Mouse (Mus musculus) liver, adult 2 months (tissue): ENCODE measurements around the gene Rnf135. TPM values are rescaled to one million over a fixed set of nuclear protein-coding genes. Genes with fewer than 3 reads are reported as not detected.

Experiments used
- DNase-seq: peaks from one replicate; pipeline ENCODE4 v3.0.0-alpha.2; 2011; ENCODE audit warnings: low read depth, low spot score; ENCODE audit errors: extremely low read depth
- H3K27ac ChIP-seq: fragments of 200-500 bp; replicated peaks from 2 replicates; pipeline ENCODE4 v1.5.1; 2012; ENCODE audit warnings: low read depth, mild to moderate bottlenecking, control low read depth, inconsistent platforms, low read length; ENCODE audit not compliant: insufficient read depth
- H3K27me3 ChIP-seq: fragments of 200-500 bp; 2 replicates; pipeline ENCODE4 v1.6.1; 2012; ENCODE audit warnings: mild to moderate bottlenecking, moderate library complexity, low read length, inconsistent platforms; ENCODE audit not compliant: control insufficient read depth, insufficient read depth
- H3K36me3 ChIP-seq: fragments of 200-500 bp; 2 replicates; pipeline ENCODE4 v1.6.1; 2012; ENCODE audit warnings: low read length, inconsistent platforms; ENCODE audit not compliant: control insufficient read depth, insufficient read depth
- H3K4me1 ChIP-seq: fragments of 200-500 bp; 2 replicates; pipeline ENCODE4 v1.6.1; 2011; ENCODE audit warnings: low read length; ENCODE audit not compliant: control insufficient read depth, insufficient read depth
- H3K4me3 ChIP-seq: fragments of 200-500 bp; 2 replicates; pipeline ENCODE4 v1.5.1; 2011; ENCODE audit warnings: low read depth, mild to moderate bottlenecking, control low read depth, low read length, moderate library complexity; ENCODE audit not compliant: insufficient read depth
- H3K79me2 ChIP-seq: fragments of 200-500 bp; 2 replicates; pipeline ENCODE4 v1.6.1; 2012; ENCODE audit warnings: inconsistent platforms, mild to moderate bottlenecking, low read length, moderate library complexity; ENCODE audit not compliant: control insufficient read depth, insufficient read depth
- H3K9ac ChIP-seq: fragments of 200-500 bp; 2 replicates; pipeline ENCODE4 v1.6.1; 2012; ENCODE audit warnings: low read depth, mild to moderate bottlenecking, control low read depth, inconsistent platforms, low read length
- CTCF ChIP-seq: fragments of 200-500 bp; IDR thresholded peaks from 2 replicates; pipeline ENCODE4 v1.5.1; 2011; ENCODE audit warnings: low read depth, low read length, control low read depth
- POLR2A ChIP-seq: fragments of 200-500 bp; IDR thresholded peaks from 2 replicates; pipeline ENCODE4 v1.6.1; 2011; ENCODE audit warnings: low read length, control low read depth; ENCODE audit not compliant: insufficient read depth; ENCODE audit errors: extremely low read depth
- WGBS: fragments of 180-500 bp; shearing (Covaris S2); methylation state at CpG from one replicate; pipeline ENCODE4 v1.1.7; 2018; 5-methylcytosine and 5-hydroxymethylcytosine counted together
- polyA plus RNA-seq: library from polyadenylated mRNA; depleted of rRNA; stranded (reverse); fragments of >200 nt; gene quantifications from 2 replicates; pipeline ENCODE4 v1.2.3, GENCODE M21; 2012
- total RNA-seq: library from RNA; depleted of rRNA; stranded (reverse); fragments of >200 nt; gene quantifications from 2 replicates; pipeline ENCODE4 v1.2.3, GENCODE M21; 2014

Rnf135 gene
- total and polyA plus RNA-seq, 2 experiments: 6.1 to 11.0 TPM

GRCm38 (mm10) chr11:80193827-80194226 lies 10.2 kb downstream of the Rnf135 start:
- peaks cover 9% of the 10 kb centered on the region for H3K4me1 ChIP-seq
- no peak overlapping the region for H3K4me3 ChIP-seq
- H3K27me3 ChIP-seq: no peaks in the 10 kb centered on the region
- H3K27ac ChIP-seq: no peak overlapping the region
- no peak overlapping the region for H3K9ac ChIP-seq
- H3K79me2 ChIP-seq: no peaks in the 10 kb centered on the region
- peaks cover 31% of the 10 kb centered on the region for H3K36me3 ChIP-seq
- no peak for DNase-seq
- peak; percentile 17; the same call in 1 of the 2 replicates for TF ChIP-seq CTCF
- no peak for TF ChIP-seq POLR2A
- WGBS: 80% methylated on average over 4 of the region's 4 CpGs

DNA sequence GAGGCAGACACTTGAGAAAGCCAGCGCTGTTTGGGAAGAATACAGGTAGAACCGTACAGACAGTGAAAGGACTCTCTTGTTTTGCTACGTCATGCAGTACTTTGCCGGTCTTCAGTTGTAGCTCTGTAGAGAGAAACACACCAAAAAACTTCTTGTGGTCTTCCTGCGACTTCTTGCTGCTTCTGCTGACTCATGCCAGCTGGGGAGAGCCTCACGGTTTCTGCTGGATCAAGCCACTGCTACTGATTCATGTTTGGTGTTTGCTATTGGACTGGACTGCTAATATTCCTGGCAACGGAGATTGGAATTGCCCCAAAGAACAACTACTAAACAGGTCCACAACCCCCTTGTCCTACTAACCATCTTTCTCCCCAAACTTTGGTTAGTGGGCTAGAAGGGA lies 12.7 kb downstream of the Rnf135 start:
- 81% methylated on average over 7 of the region's 7 CpGs for WGBS
- Histone ChIP-seq H3K27me3 (no peaks in the 10 kb centered on the region), H3K9ac (no peak overlapping the region), H3K4me1 (no peaks in the 10 kb centered on the region), H3K27ac (no peak overlapping the region), H3K4me3 (no peak overlapping the region), H3K79me2 (no peaks in the 10 kb centered on the region), H3K36me3 (peaks cover 22% of the 10 kb centered on the region)
- no peak for TF ChIP-seq POLR2A
- no peak for TF ChIP-seq CTCF
- DNase-seq: no peak

- Histone ChIP-seq H3K9ac (no peak overlapping the region), H3K79me2 (no peaks in the 10 kb centered on the region), H3K4me3 (no peak overlapping the region), H3K27ac (0 out of 2 replicates have a peak overlapping the region, but pooled peaks have one; percentile 7), H3K27me3 (no peaks in the 10 kb centered on the region), H3K36me3 (peaks cover 17% of the 10 kb centered on the region), H3K4me1 (peaks cover 3% of the 10 kb centered on the region)
- WGBS: 70% methylated on average over 3 of the region's 3 CpGs
- peak; percentile 59 for DNase-seq
- TF ChIP-seq CTCF: no peak
- TF ChIP-seq POLR2A: no peak
Observed at GRCm38 (mm10) chr11:80199316-80199715, 15.7 kb downstream of the Rnf135 start.

GRCm38 (mm10) chr11:80199773-80200172 lies 16.1 kb downstream of the Rnf135 start:
- H3K79me2 ChIP-seq: no peaks in the 10 kb centered on the region

DNA sequence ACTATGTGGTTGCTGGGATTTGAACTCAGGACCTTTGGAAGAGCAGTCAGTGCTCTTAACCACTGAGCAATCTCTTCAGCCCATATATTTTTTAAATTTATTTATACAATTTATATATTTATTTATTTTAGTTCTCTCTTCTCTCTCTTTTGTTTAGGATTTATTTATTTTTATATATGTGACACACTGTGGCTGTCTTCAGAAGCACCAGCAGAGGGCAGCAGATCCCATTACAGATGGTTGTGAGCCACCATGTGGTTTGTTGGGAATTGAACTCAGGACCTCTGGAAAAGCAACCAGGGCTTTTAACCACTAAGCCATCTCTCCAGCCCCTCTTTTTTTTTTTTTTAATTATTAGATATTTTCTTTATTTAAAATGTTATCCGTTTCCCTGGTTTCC lies 16.7 kb downstream of the Rnf135 start:
- no peaks in the 10 kb centered on the region for H3K27me3 ChIP-seq
- TF ChIP-seq POLR2A (no peak), CTCF (peak; percentile 64)
- WGBS: 86% methylated on average over 1 of the region's 1 CpGs
- peak; percentile 42 for DNase-seq
- peaks cover 11% of the 10 kb centered on the region for H3K36me3 ChIP-seq
- H3K27ac ChIP-seq: no peak overlapping the region
- no peak overlapping the region for H3K4me3 ChIP-seq
- H3K4me1 ChIP-seq: peaks cover 3% of the 10 kb centered on the region
- H3K79me2 ChIP-seq: no peaks in the 10 kb centered on the region
- H3K9ac ChIP-seq: no peak overlapping the region

More at GRCm38 (mm10) chr11:80199773-80200172, 16.1 kb downstream of the Rnf135 start:
- peaks cover 12% of the 10 kb centered on the region for H3K36me3 ChIP-seq
- H3K4me1 ChIP-seq: peaks cover 3% of the 10 kb centered on the region
- no peaks in the 10 kb centered on the region for H3K27me3 ChIP-seq
- no peak overlapping the region for H3K27ac ChIP-seq
- 89% methylated on average over 2 of the region's 2 CpGs for WGBS
- H3K9ac ChIP-seq: no peak overlapping the region
- TF ChIP-seq CTCF: peak; percentile 22; the same call in 1 of the 2 replicates
- no peak for TF ChIP-seq POLR2A
- H3K4me3 ChIP-seq: no peak overlapping the region
- peak; percentile 48 for DNase-seq

DNA sequence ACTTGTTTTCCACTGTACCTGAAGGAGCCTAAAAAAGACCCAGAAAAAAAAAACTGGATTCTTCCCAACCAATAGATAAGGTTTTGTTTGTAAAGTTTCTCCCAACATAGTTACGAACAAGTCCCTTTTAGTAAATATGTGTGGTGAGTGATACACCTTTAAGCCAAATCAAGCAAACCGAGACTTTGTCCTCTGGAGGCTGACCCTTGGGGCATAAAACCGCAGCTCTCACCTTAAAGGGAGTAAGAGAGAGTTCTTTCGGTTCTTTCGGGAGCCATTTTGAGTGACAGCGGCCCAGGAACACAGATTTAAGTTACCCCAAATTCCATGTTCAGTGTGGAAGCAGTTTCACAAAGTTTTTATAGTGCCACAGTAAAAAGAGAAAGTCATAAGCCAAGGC lies 18.6 kb downstream of the Rnf135 start:
- Histone ChIP-seq H3K36me3 (peaks cover 9% of the 10 kb centered on the region), H3K79me2 (no peaks in the 10 kb centered on the region), H3K27me3 (no peaks in the 10 kb centered on the region), H3K4me3 (no peak overlapping the region), H3K4me1 (peaks cover 3% of the 10 kb centered on the region), H3K9ac (no peak overlapping the region), H3K27ac (peak overlapping the region; percentile 62; the same call in 1 of the 2 replicates)
- DNase-seq: peak; percentile 96
- TF ChIP-seq POLR2A (no peak), CTCF (no peak)
- WGBS: 24% methylated on average over 6 of the region's 6 CpGs
